In the genomic region with DNA sequence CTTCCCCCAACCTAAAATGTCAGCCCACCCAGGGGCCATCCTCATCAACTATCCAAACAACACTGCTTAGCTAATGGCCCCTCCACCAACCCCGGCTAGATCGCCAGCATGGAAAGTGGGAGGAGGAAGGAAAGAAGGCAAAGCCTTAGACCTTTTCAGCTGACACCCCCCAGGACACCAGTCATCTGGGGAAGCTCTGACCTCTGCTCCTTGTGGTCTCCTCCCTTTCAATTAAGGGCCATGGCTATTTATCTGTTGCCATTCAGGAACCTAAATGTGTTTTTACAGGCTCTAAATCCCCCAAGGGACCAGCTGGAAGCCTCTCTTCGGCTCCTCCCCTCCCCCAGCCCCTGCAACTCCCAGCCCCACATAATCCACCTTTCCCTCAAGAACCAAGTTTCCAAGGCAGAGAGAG, we compare ENCODE assay signal across 14 mouse cellular contexts. TPM values are rescaled to one million over a fixed set of nuclear protein-coding genes. Genes with fewer than 3 reads are reported as not detected.
DNase-seq lines count a peak whose midpoint lies in the region; ATAC-seq and TF ChIP-seq lines count a peak whose summit lies in the region.
"Had no signal": no experiment of that assay in that cellular context is flagged by ENCODE, and none has a peak within 500 bp of the region (broad histone marks: within the 10 kb centered on the region; RNA-seq: fewer than 3 reads in every experiment).

No protein-coding gene starts in this region.

- peaks cover 6% of the 10 kb centered on the region for H3K4me1 ChIP-seq in hindbrain, embryonic 11.5 days (replicated peaks; ENCODE audit: control insufficient read depth, insufficient read depth, low read length)
- peaks cover 31% of the 10 kb centered on the region for H3K4me1 ChIP-seq in hindbrain, embryonic 13.5 days (replicated peaks)
- H3K4me1 ChIP-seq in ES-Bruce4 (ENCODE audit: control insufficient read depth, insufficient read depth, low read length): peaks cover 4% of the 10 kb centered on the region
- H3K4me1 ChIP-seq in limb, embryonic 13.5 days: peaks cover 39% of the 10 kb centered on the region
- H3K4me1 ChIP-seq in intestine, embryonic 16.5 days (ENCODE audit: control insufficient read depth, insufficient read depth, low read length): peaks cover 9% of the 10 kb centered on the region

- no peak overlapping the region for H3K4me3 ChIP-seq in hindbrain, embryonic 11.5 days (ENCODE audit: low read depth, low read length)
- H3K4me3 ChIP-seq in hindbrain, embryonic 13.5 days: no peak overlapping the region
- no peak overlapping the region for H3K4me3 ChIP-seq in ES-Bruce4 (ENCODE audit: low read depth, low read length)
- no peak overlapping the region for H3K4me3 ChIP-seq in limb, embryonic 13.5 days
- H3K4me3 ChIP-seq in intestine, embryonic 16.5 days (ENCODE audit: low read length): no peak overlapping the region
- H3K4me3 ChIP-seq: heart, embryonic 15.5 days; stomach, embryonic 15.5 days had no signal

- H3K9me3 ChIP-seq in hindbrain, embryonic 11.5 days (ENCODE audit: control insufficient read depth, low read length): no peaks in the 10 kb centered on the region; the same call in 1 of the 2 replicates
- no peaks in the 10 kb centered on the region for H3K9me3 ChIP-seq in hindbrain, embryonic 13.5 days
- H3K9me3 ChIP-seq in ES-Bruce4 (replicated peaks; ENCODE audit: control insufficient read depth, insufficient read depth, low read length, poor library complexity, severe bottlenecking): no peaks in the 10 kb centered on the region; the same call in 1 of the 2 replicates
- no peaks in the 10 kb centered on the region for H3K9me3 ChIP-seq in limb, embryonic 13.5 days
- H3K9me3 ChIP-seq in intestine, embryonic 16.5 days (ENCODE audit: control insufficient read depth, low read length): no peaks in the 10 kb centered on the region
- H3K9me3 ChIP-seq: heart, embryonic 15.5 days; stomach, embryonic 15.5 days had no signal

- no peak for TF ChIP-seq CTCF in ES-Bruce4 (IDR thresholded peaks at IDR 0.05; ENCODE audit: low read depth, low read length)

- no peaks in the 10 kb centered on the region for H3K36me3 ChIP-seq in hindbrain, embryonic 11.5 days (ENCODE audit: control insufficient read depth, insufficient read depth, low read length)
- H3K36me3 ChIP-seq in hindbrain, embryonic 13.5 days: no peaks in the 10 kb centered on the region
- no peaks in the 10 kb centered on the region for H3K36me3 ChIP-seq in ES-Bruce4 (ENCODE audit: control insufficient read depth, insufficient read depth, low read length, poor library complexity, severe bottlenecking)
- H3K36me3 ChIP-seq in limb, embryonic 13.5 days: no peaks in the 10 kb centered on the region; the same call in 1 of the 2 replicates
- no peaks in the 10 kb centered on the region for H3K36me3 ChIP-seq in intestine, embryonic 16.5 days (ENCODE audit: control insufficient read depth, insufficient read depth, low read length)
- H3K36me3 ChIP-seq: heart, embryonic 15.5 days; stomach, embryonic 15.5 days had no signal

- WGBS in hindbrain, embryonic 11.5 days: 0% methylated on average over 3 of the region's 3 CpGs
- WGBS in hindbrain, embryonic 13.5 days: 3% methylated on average over 3 of the region's 3 CpGs
- WGBS in limb, embryonic 13.5 days: 6% methylated on average over 3 of the region's 3 CpGs
- WGBS in intestine, embryonic 16.5 days: 16% methylated on average over 3 of the region's 3 CpGs

- H3K4me2 ChIP-seq in hindbrain, embryonic 11.5 days (replicated peaks; ENCODE audit: low read depth, low read length): no peak overlapping the region
- no peak overlapping the region for H3K4me2 ChIP-seq in hindbrain, embryonic 13.5 days
- peak overlapping the region; percentile 25; the same call in 1 of the 2 replicates for H3K4me2 ChIP-seq in limb, embryonic 13.5 days (replicated peaks)
- H3K4me2 ChIP-seq in intestine, embryonic 16.5 days (ENCODE audit: low read depth, low read length): no peak overlapping the region
- H3K4me2 ChIP-seq: heart, embryonic 15.5 days; stomach, embryonic 15.5 days had no signal

- no peak for TF ChIP-seq POLR2A in ES-Bruce4 (IDR thresholded peaks at IDR 0.05; ENCODE audit: insufficient read depth, low read length)

- peak; percentile 41 for DNase-seq in hindbrain, embryonic 11.5 days (ENCODE audit: low spot score)
- DNase-seq in ZHBTc4 (ENCODE audit: low read depth, low spot score): peak; percentile 10
- DNase-seq in right cerebral cortex, postnatal 36 days (ENCODE audit: low spot score in 2 of 2): no peak
- DNase-seq: adrenal gland, postnatal 14 days; cerebellum, postnatal 36 days; kidney, postnatal 25 days; right cerebral cortex, postnatal 4 days had no signal

- no peak for ATAC-seq in hindbrain, embryonic 11.5 days (ENCODE audit: low FRiP score)
- ATAC-seq in hindbrain, embryonic 13.5 days (ENCODE audit: low FRiP score): no peak
- ATAC-seq in limb, embryonic 13.5 days (ENCODE audit: low FRiP score, low read depth): no peak
- ATAC-seq in intestine, embryonic 16.5 days: no peak
- ATAC-seq: lung, postnatal 0 days had no signal

- no peaks in the 10 kb centered on the region for H3K27me3 ChIP-seq in hindbrain, embryonic 11.5 days (ENCODE audit: control insufficient read depth, insufficient read depth, low read length)
- H3K27me3 ChIP-seq in hindbrain, embryonic 13.5 days: no peaks in the 10 kb centered on the region
- no peaks in the 10 kb centered on the region for H3K27me3 ChIP-seq in ES-Bruce4 (ENCODE audit: control insufficient read depth, insufficient read depth, low read length, poor library complexity, severe bottlenecking)
- H3K27me3 ChIP-seq in limb, embryonic 13.5 days: no peaks in the 10 kb centered on the region
- no peaks in the 10 kb centered on the region for H3K27me3 ChIP-seq in intestine, embryonic 16.5 days (replicated peaks; ENCODE audit: control insufficient read depth, insufficient read depth, low read length)
- H3K27me3 ChIP-seq: heart, embryonic 15.5 days; stomach, embryonic 15.5 days had no signal

- no peak overlapping the region for H3K9ac ChIP-seq in hindbrain, embryonic 11.5 days (ENCODE audit: low read depth, low read length)
- H3K9ac ChIP-seq in hindbrain, embryonic 13.5 days: no peak overlapping the region
- H3K9ac ChIP-seq in ES-Bruce4 (ENCODE audit: low read depth, poor library complexity, severe bottlenecking): no peak overlapping the region
- H3K9ac ChIP-seq in limb, embryonic 13.5 days: no peak overlapping the region
- H3K9ac ChIP-seq in intestine, embryonic 16.5 days (ENCODE audit: low read depth, low read length): no peak overlapping the region
- H3K9ac ChIP-seq: heart, embryonic 15.5 days; stomach, embryonic 15.5 days had no signal

- H3K27ac ChIP-seq in hindbrain, embryonic 11.5 days (ENCODE audit: low read depth, low read length): no peak overlapping the region
- H3K27ac ChIP-seq in hindbrain, embryonic 13.5 days: no peak overlapping the region
- no peak overlapping the region for H3K27ac ChIP-seq in ES-Bruce4 (ENCODE audit: insufficient read depth, low read length)
- no peak overlapping the region for H3K27ac ChIP-seq in limb, embryonic 13.5 days
- no peak overlapping the region for H3K27ac ChIP-seq in intestine, embryonic 16.5 days (ENCODE audit: low read length)
- H3K27ac ChIP-seq: heart, embryonic 15.5 days; stomach, embryonic 15.5 days had no signal

- TF ChIP-seq EP300 in ES-Bruce4 (IDR thresholded peaks at IDR 0.05; ENCODE audit: insufficient read depth, low read depth, low read length): 0 out of 2 replicates have a peak, but pooled peaks have one; percentile 31

RNA-seq across cellular contexts. Expression of gene Auts2, which starts 42.3 kb away (rescaled TPM):
- 49.5 and 70.3 TPM in 2 replicates for polyA plus RNA-seq in hindbrain, embryonic 11.5 days (2014; fragmentation: Nextera tagmentation; extraction: Ambion mirVana)
- 78.6 and 89.9 TPM in 2 replicates for polyA plus RNA-seq in hindbrain, embryonic 13.5 days (2015; fragmentation: Nextera tagmentation; extraction: Ambion mirVana)
- 22.6 and 23.4 TPM in 2 replicates for polyA plus RNA-seq in ES-Bruce4 (2011; ENCODE audit: insufficient read depth, insufficient read length, low read depth, missing spikeins)
- 55.1 and 57.6 TPM in 2 replicates for polyA plus RNA-seq in limb, embryonic 13.5 days (2015; fragmentation: Nextera tagmentation; extraction: Ambion mirVana)
- polyA plus RNA-seq in intestine, embryonic 16.5 days (2015; fragmentation: Nextera tagmentation; extraction: Ambion mirVana): 12.4 and 14.7 TPM in 2 replicates

Comparison
In these comparisons a context has a peak if more than half of its experiments do, and no peak if none do; other contexts are left out.
1. DNase-seq: peak in hindbrain, embryonic 11.5 days (single experiment) and ZHBTc4 (single experiment); none in right cerebral cortex, postnatal 36 days (0 of 2).